Mouse (Mus musculus) monocyte, adult 59 days (primary cell): ENCODE data around the gene Med18. TPM values are rescaled to one million over a fixed set of nuclear protein-coding genes. Genes with fewer than 3 reads are reported as not detected.

Experiments
- total RNA-seq, 2 experiments: library from RNA; stranded (reverse); gene quantifications; one replicate each; pipeline ENCODE4 v1.2.4; 2023

Gene Med18
- total RNA-seq: 1 to 10 TPM; 6.5 to 6.8 TPM

GRCm38 (mm10) chr4:132463430-132464254, at the start of gene Med18:
Gene Med18 (minus strand): TSS chr4:132463921.

GRCm38 (mm10) chr4:132510352-132510798, 46.7 kb upstream of the Med18 start, which contains the start of gene Sesn2:
Gene Sesn2 (minus strand): TSS chr4:132510501.

GRCm38 (mm10) chr4:132421923-132422782, 41.6 kb downstream of the Med18 start, which contains the start of gene Phactr4:
Gene Phactr4 (minus strand): TSS chr4:132422489.

Other genes with a start within 250 kb of the Med18 start
- 10 to 100 TPM; 28.9 TPM for gene Gmeb1, start 202.3 kb downstream of the Med18 start, total RNA-seq
- 10 to 100 TPM; 26.9 to 28.2 TPM for gene Taf12, start 189.5 kb downstream of the Med18 start, total RNA-seq
- gene Rab42, start 160.5 kb downstream of the Med18 start, total RNA-seq: 1 to 10 TPM in 1 of 2 experiments, not detected in 1; 1.2 TPM
- 10 to 100 TPM; 35.1 to 35.6 TPM for gene Trnau1ap, start 134.4 kb downstream of the Med18 start, total RNA-seq
- gene Rcc1, start 110.3 kb downstream of the Med18 start, total RNA-seq: 10 to 100 TPM; 25.6 to 26.3 TPM
- 10 to 100 TPM; 31.4 to 34.2 TPM for gene Phactr4, start 41.4 kb downstream of the Med18 start, total RNA-seq
- gene Sesn2, start 46.6 kb upstream of the Med18 start, total RNA-seq: 10 to 100 TPM; 23.1 to 25.2 TPM
- gene Atpif1, start 69.7 kb upstream of the Med18 start, total RNA-seq: 100 to 1,000 TPM; 109 to 112 TPM
- 100 to 1,000 TPM in 1 of 2 experiments, 10 to 100 TPM in 1; 73.4 to 104 TPM for gene Dnajc8, start 71.6 kb upstream of the Med18 start, total RNA-seq
- 10 to 100 TPM; 52.8 to 55.1 TPM for gene Ptafr, start 100.1 kb upstream of the Med18 start, total RNA-seq
- 10 to 100 TPM; 32.9 to 39.3 TPM for gene Eya3, start 175.1 kb upstream of the Med18 start, total RNA-seq